Mouse (Mus musculus) ovary, adult 2 months (tissue): Measurements from ENCODE around the gene Mlph. TPM values are rescaled to one million over a fixed set of nuclear protein-coding genes. Genes with fewer than 3 reads are reported as not detected.

ENCODE experiments used
- polyA plus RNA-seq: library from polyadenylated mRNA; depleted of rRNA; stranded (reverse); fragments of >200 nt; gene quantifications from 2 replicates; pipeline ENCODE4 v1.2.3, GENCODE M21; 2012; rRNA removed

Gene Mlph
- 5.0 and 6.6 TPM in 2 replicates for polyA plus RNA-seq

DNA sequence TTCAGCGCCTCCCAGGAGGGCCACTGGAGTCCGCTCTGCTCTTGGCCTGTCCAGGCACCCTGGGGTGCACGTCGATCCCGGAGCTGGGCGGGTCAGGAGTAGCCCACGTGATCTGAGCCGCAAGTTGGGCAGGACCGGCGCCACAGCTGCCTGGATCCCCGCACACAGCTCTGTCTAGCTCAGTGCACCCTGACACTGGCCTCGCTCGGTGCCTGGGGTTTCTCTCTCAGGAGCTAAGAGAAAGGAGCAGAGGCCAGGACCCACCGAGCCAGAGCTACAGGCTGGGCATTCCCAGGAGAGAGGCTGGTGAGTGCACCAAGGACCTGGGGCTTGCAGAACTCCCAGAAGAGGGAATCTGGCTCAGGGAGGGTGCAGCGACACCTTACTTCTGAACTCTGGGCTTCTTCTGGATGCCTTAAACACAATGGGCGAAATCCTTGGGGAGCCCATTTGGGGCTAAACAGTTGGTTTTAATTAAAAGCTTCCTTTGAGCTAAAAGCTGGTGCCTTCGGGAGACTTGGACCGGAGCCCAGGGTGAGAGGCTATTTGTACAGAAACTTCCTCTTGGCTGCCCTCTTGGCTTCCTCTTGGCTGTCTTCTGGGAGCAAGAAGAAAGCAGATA is at the start of gene Mlph:
Gene Mlph (plus strand): TSS at position 138 of the 622 bp plus-strand sequence.

DNA sequence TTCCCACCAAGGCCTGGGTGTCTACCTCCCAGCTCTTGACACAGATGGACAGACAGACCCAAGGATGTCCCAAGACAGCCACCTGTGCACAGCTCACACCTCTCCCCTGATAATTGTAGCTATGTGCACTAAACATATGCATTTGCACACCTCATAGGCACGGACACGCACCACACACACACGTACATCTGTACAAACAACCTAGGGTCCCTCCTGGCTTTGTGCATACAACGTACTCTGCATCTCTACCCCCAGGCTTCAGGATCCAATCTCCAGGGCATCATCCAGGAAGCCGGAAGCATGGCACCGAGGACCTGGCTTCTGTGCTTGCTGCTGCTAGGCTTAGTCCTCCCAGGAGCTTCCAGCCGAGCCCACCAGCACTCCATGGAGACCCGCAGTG is 37.9 kb downstream of the Mlph start, which contains the start of gene Prlh:
Gene Prlh (plus strand): TSS at position 301 of the 400 bp plus-strand sequence.

GRCm38 (mm10) chr1:90969347-90969784 is 54.5 kb downstream of the Mlph start, which contains the start of gene Rab17:
TSS of gene Rab17 (minus strand) at chr1:90969661.

DNA sequence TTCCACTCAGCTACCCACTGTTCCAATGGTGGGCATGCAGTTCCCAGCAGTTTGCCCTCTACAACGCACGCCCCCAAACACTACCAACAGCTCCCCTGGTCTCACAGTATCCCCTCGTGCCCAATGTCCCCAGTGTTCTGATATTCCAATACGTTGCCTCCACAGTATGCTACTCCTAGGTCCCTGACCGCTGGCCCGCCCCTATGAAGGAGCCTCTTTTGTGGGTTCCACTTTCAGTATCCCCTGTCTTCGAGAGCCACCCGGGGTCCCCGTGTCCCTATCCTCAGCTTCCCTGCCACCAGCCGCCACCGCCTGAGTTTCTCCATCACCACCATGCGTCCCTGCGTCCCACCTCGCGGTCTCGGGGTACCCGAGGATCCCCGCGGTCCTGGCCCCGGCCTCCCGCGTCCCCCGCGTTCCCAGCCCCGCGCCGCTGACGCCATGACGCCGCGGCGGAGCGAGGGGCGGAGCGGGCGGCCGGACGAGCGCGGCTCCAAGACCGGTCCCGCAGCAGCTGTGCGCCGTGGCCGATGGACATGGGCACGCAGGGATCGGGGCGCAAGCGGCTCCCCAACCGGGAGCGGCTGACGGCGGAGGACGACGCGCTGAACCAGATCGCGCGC is 83.5 kb downstream of the Mlph start, which contains the start of gene Lrrfip1:
Gene Lrrfip1 (plus strand): TSS at position 470 of the 623 bp plus-strand sequence.

Other genes starting within 250 kb of the Mlph start
- gene Col6a3, start 71.1 kb upstream of the Mlph start, polyA plus RNA-seq, result 104 and 147 TPM in 2 replicates
- gene Prlh, start 38.0 kb downstream of the Mlph start, polyA plus RNA-seq, result not detected in 2 replicates
- gene Rab17, start 54.6 kb downstream of the Mlph start, polyA plus RNA-seq, result 2.0 and 2.4 TPM in 2 replicates
- gene Lrrfip1, start 83.7 kb downstream of the Mlph start, polyA plus RNA-seq, result 12.5 and 25.9 TPM in 2 replicates
- gene Rbm44, start 230.0 kb downstream of the Mlph start, polyA plus RNA-seq, result 0.03 and 0.05 TPM in 2 replicates